Mouse (Mus musculus) naive thymus-derived CD4-positive, alpha-beta T cell, adult 2 months (primary cell): Measurements from ENCODE around the gene Nusap1.
"Not testable (repeated sequence)": the region's sequence is repeated elsewhere in the genome, so short reads cannot be mapped to it uniquely, and the experiment has no call there.

Source experiments
- DNase-seq: peaks from one replicate; pipeline ENCODE4 v3.0.0-alpha.2; 2011; ENCODE audit warnings: low read depth

The Nusap1 gene

GRCm38 (mm10) chr2:119618199-119618982 is at the start of gene Nusap1, which contains the start of gene Oip5:
TSS of gene Nusap1 (plus strand) at chr2:119618298.
TSS of gene Oip5 (minus strand) at chr2:119618469.
- DNase-seq, result peak; percentile 97

GRCm38 (mm10) chr2:119572471-119572870 is 45.6 kb upstream of the Nusap1 start:
- no peak for DNase-seq

- no peak for DNase-seq
Observed at GRCm38 (mm10) chr2:119581571-119581970, 36.5 kb upstream of the Nusap1 start.

GRCm38 (mm10) chr2:119583439-119583838 is 34.7 kb upstream of the Nusap1 start:
- no peak for DNase-seq

- DNase-seq, result no peak
Observed at GRCm38 (mm10) chr2:119584282-119584681, 33.8 kb upstream of the Nusap1 start.

- peak; percentile 81 for DNase-seq
Observed at GRCm38 (mm10) chr2:119587383-119587782, 30.7 kb upstream of the Nusap1 start.

- DNase-seq, result peak; percentile 26
Observed at GRCm38 (mm10) chr2:119591247-119591646, 26.9 kb upstream of the Nusap1 start.

GRCm38 (mm10) chr2:119593765-119594112 is 24.4 kb upstream of the Nusap1 start:
- no peak for DNase-seq

- DNase-seq, result peak; percentile 98
Observed at GRCm38 (mm10) chr2:119594113-119594981, 23.8 kb upstream of the Nusap1 start.

GRCm38 (mm10) chr2:119595308-119595707 is 22.8 kb upstream of the Nusap1 start:
- DNase-seq, result peak; percentile 27

- no peak for DNase-seq
Observed at GRCm38 (mm10) chr2:119596781-119597330, 21.2 kb upstream of the Nusap1 start.

- no peak for DNase-seq
Observed at GRCm38 (mm10) chr2:119601027-119601426, 17.1 kb upstream of the Nusap1 start.

- not testable (repeated sequence) for DNase-seq
Observed at GRCm38 (mm10) chr2:119601575-119601974, 16.5 kb upstream of the Nusap1 start.

GRCm38 (mm10) chr2:119602488-119602887 is 15.6 kb upstream of the Nusap1 start:
- no peak for DNase-seq

GRCm38 (mm10) chr2:119603909-119604308 is 14.2 kb upstream of the Nusap1 start:
- no peak for DNase-seq

- DNase-seq, result no peak
Observed at GRCm38 (mm10) chr2:119605361-119605973, 12.6 kb upstream of the Nusap1 start.

GRCm38 (mm10) chr2:119607023-119607422 is 11.1 kb upstream of the Nusap1 start:
- DNase-seq, result no peak

- no peak for DNase-seq
Observed at GRCm38 (mm10) chr2:119617841-119618198, 278 bp upstream of the Nusap1 start.

GRCm38 (mm10) chr2:119619002-119619401 is 904 bp downstream of the Nusap1 start:
- DNase-seq, result not testable (repeated sequence)

GRCm38 (mm10) chr2:119621302-119621701 is 3.2 kb downstream of the Nusap1 start:
- DNase-seq, result no peak

- no peak for DNase-seq
Observed at GRCm38 (mm10) chr2:119636781-119637180, 18.7 kb downstream of the Nusap1 start.

- DNase-seq, result no peak
Observed at GRCm38 (mm10) chr2:119641214-119641912, 23.3 kb downstream of the Nusap1 start.
